Mouse (Mus musculus): ENCODE results near the gene Ice2. TPM values are rescaled to one million over a fixed set of nuclear protein-coding genes. Genes with fewer than 3 reads are reported as not detected.

The Ice2 gene
- polyA plus RNA-seq, 1 experiment = 7.6 TPM

DNA sequence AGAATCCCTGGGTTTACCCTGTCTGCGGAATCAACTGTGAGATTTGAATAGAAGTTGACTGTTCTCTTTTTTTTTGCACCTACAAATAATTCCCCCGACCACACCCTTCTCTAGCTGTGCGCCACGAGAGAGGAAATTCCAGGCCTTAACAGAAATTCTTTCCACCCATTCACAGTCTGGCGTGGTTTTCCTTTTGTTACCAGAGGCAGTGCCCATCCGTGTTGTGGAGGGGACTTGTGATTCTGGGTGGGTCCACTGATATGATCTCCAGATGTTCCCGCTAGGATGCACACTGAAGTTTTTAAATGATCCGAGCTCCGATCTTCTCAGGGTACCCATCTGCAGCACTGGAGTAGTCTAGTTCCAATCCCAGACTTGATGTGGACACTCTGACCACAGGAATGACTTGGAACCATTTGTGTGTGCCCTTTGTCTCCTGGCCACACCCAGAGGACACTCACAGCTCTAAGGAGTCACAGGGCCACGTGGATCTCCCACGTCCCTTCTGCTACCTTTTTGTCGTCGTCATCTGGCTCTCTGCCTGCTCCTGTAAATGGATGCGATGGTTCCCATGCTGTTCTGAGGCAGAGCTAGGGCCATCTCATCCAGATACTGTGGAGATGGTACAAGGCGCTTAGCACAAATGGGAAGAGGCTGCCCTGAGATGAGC, 58.8 kb downstream of the Ice2 start:
- no peak overlapping the region for H3K4me3 ChIP-seq (ENCODE audit: insufficient read depth, low read length)
- H3K27ac ChIP-seq (ENCODE audit: insufficient read depth, low read length) = no peak overlapping the region
- no peak for TF ChIP-seq POLR2A (IDR thresholded peaks at IDR 0.05; ENCODE audit: extremely low read depth, insufficient read depth, low read length)
- no peak for TF ChIP-seq CTCF (IDR thresholded peaks at IDR 0.05; ENCODE audit: extremely low read depth, insufficient read depth, low read length)
- no peaks in the 10 kb centered on the region for H3K4me1 ChIP-seq (ENCODE audit: control insufficient read depth, insufficient read depth, low read length)

DNA sequence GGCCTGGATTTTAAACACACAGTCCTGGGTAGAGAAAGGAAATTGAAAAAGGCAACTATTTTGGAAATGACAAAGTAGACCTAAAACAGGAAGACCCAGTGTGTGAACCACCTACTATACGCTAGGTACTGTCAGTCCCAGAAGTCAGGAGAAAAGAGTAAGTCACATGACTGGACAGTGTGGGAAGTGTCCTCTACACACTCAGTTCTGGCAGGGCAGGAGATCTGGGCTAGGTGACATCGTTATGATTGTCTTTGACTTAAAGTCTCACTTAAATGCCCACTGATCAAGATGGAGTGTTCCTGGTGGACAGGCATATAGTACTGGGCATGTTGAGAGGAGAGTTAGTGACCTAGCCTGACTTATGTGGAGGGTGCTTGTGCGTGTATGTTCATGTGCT, 59.4 kb downstream of the Ice2 start:
- TF ChIP-seq CTCF (IDR thresholded peaks at IDR 0.05; ENCODE audit: extremely low read depth, insufficient read depth, low read length) = no peak
- TF ChIP-seq POLR2A (IDR thresholded peaks at IDR 0.05; ENCODE audit: extremely low read depth, insufficient read depth, low read length) = no peak
- no peaks in the 10 kb centered on the region for H3K4me1 ChIP-seq (ENCODE audit: control insufficient read depth, insufficient read depth, low read length)
- no peak overlapping the region for H3K27ac ChIP-seq (ENCODE audit: insufficient read depth, low read length)
- no peak overlapping the region for H3K4me3 ChIP-seq (ENCODE audit: insufficient read depth, low read length)

DNA sequence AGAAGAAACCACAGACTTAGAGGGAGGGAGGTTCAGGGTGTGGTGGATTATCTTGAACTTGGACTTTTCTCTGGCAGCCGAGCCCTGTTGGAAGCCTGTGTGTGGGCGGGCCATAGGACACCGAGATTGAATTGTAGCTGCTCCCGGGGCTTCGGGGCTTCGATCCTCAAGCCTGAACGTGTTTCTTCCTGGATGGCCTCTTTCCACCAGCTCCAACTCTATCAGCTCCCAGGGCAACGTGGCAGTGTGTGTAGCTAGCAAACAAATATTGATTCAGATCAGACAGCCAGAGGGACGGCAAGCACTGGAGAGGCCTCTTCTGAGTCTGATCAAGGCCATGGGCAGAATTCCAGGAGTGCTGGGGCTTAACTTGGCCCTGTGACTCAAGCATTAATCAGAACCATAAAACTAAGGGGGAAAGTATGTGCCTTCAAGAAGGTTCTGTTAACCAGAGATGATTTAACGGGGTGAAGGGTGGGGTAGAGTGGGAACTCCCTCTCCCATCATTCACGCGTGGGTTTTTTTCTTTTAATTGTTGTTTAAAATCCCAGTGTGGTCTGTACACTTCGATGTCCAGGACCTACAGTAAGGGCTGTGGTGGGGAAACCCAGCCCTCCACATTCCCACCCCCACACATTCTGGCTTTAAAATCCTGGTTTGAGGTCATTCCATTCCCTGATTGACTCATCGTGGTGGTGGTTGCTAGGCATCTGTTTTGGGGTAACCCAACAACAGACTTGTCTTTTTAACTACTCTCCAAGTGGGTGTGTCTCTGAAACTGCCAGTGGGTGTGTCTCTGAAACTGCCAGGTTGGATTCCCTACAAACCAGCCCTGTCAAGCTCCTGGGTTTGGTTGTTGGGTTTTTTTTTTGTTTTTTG, 60.3 kb downstream of the Ice2 start:
- H3K27ac ChIP-seq (ENCODE audit: insufficient read depth, low read length) = no peak overlapping the region
- no peaks in the 10 kb centered on the region for H3K4me1 ChIP-seq (ENCODE audit: control insufficient read depth, insufficient read depth, low read length)
- no peak overlapping the region for H3K4me3 ChIP-seq (ENCODE audit: insufficient read depth, low read length)
- TF ChIP-seq CTCF (IDR thresholded peaks at IDR 0.05; ENCODE audit: extremely low read depth, insufficient read depth, low read length) (no peak), POLR2A (IDR thresholded peaks at IDR 0.05; ENCODE audit: extremely low read depth, insufficient read depth, low read length) (no peak)

DNA sequence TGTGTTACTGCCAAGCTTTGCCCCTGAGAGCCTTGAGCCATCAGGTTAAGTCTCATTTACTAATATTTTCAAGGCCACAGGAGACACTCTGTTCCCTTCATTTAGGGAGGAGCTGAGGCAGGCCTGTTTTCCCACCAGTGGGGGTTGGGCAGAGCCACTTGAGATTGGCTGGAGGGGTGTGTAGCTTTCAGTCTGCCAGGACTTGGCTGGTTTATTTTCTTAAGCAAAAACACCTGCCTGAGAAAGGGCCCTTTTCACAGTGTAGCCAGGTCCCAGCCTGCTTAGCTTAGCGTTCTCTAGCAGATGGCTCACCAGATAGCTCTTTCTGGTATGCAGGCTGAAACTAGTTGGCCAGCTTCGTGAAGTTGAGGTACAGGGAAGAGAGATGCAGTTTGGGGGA, 61.3 kb downstream of the Ice2 start:
- TF ChIP-seq CTCF (IDR thresholded peaks at IDR 0.05; ENCODE audit: extremely low read depth, insufficient read depth, low read length) (no peak), POLR2A (IDR thresholded peaks at IDR 0.05; ENCODE audit: extremely low read depth, insufficient read depth, low read length) (no peak)
- no peak overlapping the region for H3K4me3 ChIP-seq (ENCODE audit: insufficient read depth, low read length)
- H3K27ac ChIP-seq (ENCODE audit: insufficient read depth, low read length) = no peak overlapping the region
- no peaks in the 10 kb centered on the region for H3K4me1 ChIP-seq (ENCODE audit: control insufficient read depth, insufficient read depth, low read length)

DNA sequence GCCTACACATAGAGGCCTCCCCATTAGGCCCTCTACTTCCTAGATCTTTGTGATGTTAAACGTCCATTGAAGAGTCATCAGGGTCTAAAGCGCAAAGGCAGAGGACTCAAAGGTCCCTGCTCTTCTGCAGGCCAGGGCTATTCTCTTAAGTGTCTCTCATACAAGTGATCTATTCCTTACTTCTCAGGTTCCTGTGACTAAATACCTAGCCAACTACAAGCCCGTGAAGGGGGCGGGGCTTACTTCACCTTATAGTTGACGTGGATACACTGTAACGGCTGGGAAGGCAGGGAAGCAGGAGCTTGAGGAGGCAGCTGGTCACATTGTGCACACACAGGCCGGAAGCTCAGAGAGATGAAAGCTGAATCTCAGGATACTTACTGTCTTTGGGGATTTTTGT, 62.2 kb downstream of the Ice2 start:
- TF ChIP-seq POLR2A (IDR thresholded peaks at IDR 0.05; ENCODE audit: extremely low read depth, insufficient read depth, low read length) (no peak), CTCF (IDR thresholded peaks at IDR 0.05; ENCODE audit: extremely low read depth, insufficient read depth, low read length) (no peak)
- no peaks in the 10 kb centered on the region for H3K4me1 ChIP-seq (ENCODE audit: control insufficient read depth, insufficient read depth, low read length)
- H3K4me3 ChIP-seq (ENCODE audit: insufficient read depth, low read length) = no peak overlapping the region

DNA sequence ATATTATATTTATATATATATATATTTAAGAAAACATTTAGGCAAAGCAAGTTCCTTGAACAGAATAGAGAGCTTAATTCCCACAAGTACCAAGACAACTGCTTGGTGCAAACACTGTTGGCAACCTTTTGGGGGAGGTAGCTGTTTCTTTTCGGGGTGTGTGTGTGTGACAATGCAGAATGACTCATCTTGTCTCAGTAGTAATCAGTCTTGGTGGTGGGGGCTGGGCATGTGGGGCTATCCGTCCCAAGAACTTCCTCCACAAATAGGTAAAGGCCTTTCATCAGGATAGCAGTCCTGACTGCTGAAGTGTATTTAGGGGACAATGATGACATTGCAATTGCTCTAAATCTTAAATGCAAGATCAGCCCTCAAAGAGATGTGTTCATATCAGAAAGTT, 65.3 kb downstream of the Ice2 start:
- TF ChIP-seq CTCF (IDR thresholded peaks at IDR 0.05; ENCODE audit: extremely low read depth, insufficient read depth, low read length) (no peak), POLR2A (IDR thresholded peaks at IDR 0.05; ENCODE audit: extremely low read depth, insufficient read depth, low read length) (no peak)
- Histone ChIP-seq H3K27ac (ENCODE audit: insufficient read depth, low read length) (no peak overlapping the region), H3K4me1 (ENCODE audit: control insufficient read depth, insufficient read depth, low read length) (no peaks in the 10 kb centered on the region), H3K4me3 (ENCODE audit: insufficient read depth, low read length) (no peak overlapping the region)

More for the DNA sequence above, 62.2 kb downstream of the Ice2 start:
- no peak overlapping the region for H3K27ac ChIP-seq (ENCODE audit: insufficient read depth, low read length)

DNA sequence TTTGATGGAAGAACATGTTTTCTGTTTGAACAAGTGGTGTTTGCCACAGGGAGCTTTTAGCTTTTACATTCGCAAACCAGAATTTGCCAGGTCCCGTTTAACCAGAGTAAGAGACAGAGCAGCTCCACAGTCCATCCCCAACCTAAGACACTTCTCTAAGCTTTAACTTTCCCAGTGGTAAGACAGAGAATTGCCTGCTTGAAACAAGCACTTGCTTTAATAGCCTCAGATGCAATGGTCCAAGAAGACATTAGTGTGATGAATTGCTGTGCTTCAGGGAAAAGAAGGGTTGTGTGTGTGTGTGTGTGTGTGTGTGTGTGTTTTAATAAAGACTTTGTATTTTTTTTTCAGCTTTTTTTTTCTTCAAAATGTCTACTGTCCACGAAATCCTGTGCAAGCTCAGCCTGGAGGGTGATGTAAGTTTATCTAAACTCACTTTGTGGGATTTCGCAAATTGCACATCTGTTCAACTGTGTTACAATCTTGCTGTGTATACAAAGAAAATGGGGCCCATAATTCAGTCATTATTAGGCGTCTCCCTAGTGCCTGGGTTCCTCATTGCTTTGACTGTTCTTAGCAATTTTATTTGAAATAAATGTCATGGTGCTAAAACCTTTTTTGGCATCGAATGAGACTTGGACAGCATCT, 66.5 kb downstream of the Ice2 start:
- TF ChIP-seq POLR2A (IDR thresholded peaks at IDR 0.05; ENCODE audit: extremely low read depth, insufficient read depth, low read length) = no peak
- no peak for TF ChIP-seq CTCF (IDR thresholded peaks at IDR 0.05; ENCODE audit: extremely low read depth, insufficient read depth, low read length)
- Histone ChIP-seq H3K4me3 (ENCODE audit: insufficient read depth, low read length) (no peak overlapping the region), H3K27ac (ENCODE audit: insufficient read depth, low read length) (no peak overlapping the region), H3K4me1 (ENCODE audit: control insufficient read depth, insufficient read depth, low read length) (no peaks in the 10 kb centered on the region)

DNA sequence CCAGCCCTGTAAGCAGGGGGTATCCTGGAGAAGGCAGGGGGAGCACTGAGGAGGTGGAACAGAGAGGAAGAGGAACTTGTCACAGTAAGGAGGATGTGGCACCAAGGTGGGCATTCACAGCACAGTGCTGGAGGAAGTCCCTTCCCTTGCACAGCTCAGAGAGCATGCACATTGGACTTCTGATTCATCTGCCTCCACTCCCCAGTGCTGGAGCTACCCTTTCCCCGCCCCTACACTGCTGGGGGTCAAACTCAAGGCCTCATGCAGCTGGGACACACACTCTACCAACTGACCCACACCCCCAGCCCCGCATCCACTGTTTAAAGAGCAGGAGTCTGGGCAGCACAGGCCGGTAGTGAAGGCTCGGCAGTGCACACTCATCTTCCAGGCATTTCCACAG, 68.4 kb downstream of the Ice2 start:
- Histone ChIP-seq H3K27ac (ENCODE audit: insufficient read depth, low read length) (no peak overlapping the region), H3K4me1 (ENCODE audit: control insufficient read depth, insufficient read depth, low read length) (peaks cover 4% of the 10 kb centered on the region), H3K4me3 (ENCODE audit: insufficient read depth, low read length) (no peak overlapping the region)
- TF ChIP-seq POLR2A (IDR thresholded peaks at IDR 0.05; ENCODE audit: extremely low read depth, insufficient read depth, low read length) (no peak), CTCF (IDR thresholded peaks at IDR 0.05; ENCODE audit: extremely low read depth, insufficient read depth, low read length) (no peak)

DNA sequence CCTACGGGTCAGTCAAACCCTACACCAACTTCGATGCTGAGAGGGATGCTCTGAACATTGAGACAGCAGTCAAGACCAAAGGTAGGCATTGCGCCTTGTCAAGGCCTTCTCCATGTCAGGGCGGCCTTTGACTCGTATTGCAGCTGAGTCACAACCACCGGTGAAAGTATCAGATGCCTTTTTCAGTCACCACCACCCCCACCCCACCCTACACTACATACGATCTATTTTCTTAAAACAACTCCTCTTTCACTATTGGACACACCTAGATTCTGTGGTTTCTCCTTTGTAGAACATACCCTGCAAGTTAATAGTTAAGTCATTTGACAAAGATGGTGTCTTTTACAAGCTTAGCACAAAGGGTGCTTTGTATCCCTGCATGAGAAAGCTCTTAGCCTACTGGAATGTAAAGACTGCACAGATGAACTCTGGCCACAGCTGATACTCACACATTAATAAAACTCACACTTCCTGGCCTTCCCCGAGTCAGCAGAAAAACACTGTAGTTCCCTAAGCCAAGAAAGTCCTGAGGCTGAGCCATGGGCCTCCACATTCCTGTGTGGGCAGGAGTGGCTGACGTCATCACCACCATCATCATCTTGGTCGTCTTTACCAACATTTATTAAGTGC, 69.7 kb downstream of the Ice2 start:
- Histone ChIP-seq H3K27ac (ENCODE audit: insufficient read depth, low read length) (no peak overlapping the region), H3K4me1 (ENCODE audit: control insufficient read depth, insufficient read depth, low read length) (peaks cover 4% of the 10 kb centered on the region), H3K4me3 (ENCODE audit: insufficient read depth, low read length) (no peak overlapping the region)
- no peak for TF ChIP-seq POLR2A (IDR thresholded peaks at IDR 0.05; ENCODE audit: extremely low read depth, insufficient read depth, low read length)
- no peak for TF ChIP-seq CTCF (IDR thresholded peaks at IDR 0.05; ENCODE audit: extremely low read depth, insufficient read depth, low read length)
